Mouse (Mus musculus) urinary bladder, postnatal 14 days (tissue): ENCODE measurements around the gene Spata20.
A peak's percentile ranks its signal among the peaks of the same experiment; 100 is the strongest.

ENCODE experiments used
- DNase-seq: peaks from one replicate; pipeline ENCODE4 v3.0.0; 2021; ENCODE audit warnings: low spot score

Gene Spata20

GRCm38 (mm10) chr11:94486001-94486400 is at the start of gene Spata20:
Gene Spata20, minus strand, starts transcription at chr11:94486179.
- peak; percentile 88 for DNase-seq

GRCm38 (mm10) chr11:94533171-94533570 is 47.2 kb upstream of the Spata20 start:
- DNase-seq = no peak

GRCm38 (mm10) chr11:94528879-94529278 is 42.9 kb upstream of the Spata20 start:
- no peak for DNase-seq

GRCm38 (mm10) chr11:94526171-94526879 is 40.3 kb upstream of the Spata20 start:
- no peak for DNase-seq

- peak; percentile 60 for DNase-seq
Measured at GRCm38 (mm10) chr11:94521219-94521843, 35.4 kb upstream of the Spata20 start, which contains the start of gene Mycbpap. Gene Mycbpap, minus strand, starts transcription at chr11:94521742.

- no peak for DNase-seq
Measured at GRCm38 (mm10) chr11:94513452-94513851, 27.5 kb upstream of the Spata20 start.

GRCm38 (mm10) chr11:94508976-94509375 is 23.0 kb upstream of the Spata20 start:
- DNase-seq = peak; percentile 43

GRCm38 (mm10) chr11:94501482-94501881 is 15.5 kb upstream of the Spata20 start:
- DNase-seq = no peak

- no peak for DNase-seq
Measured at GRCm38 (mm10) chr11:94500362-94500761, 14.4 kb upstream of the Spata20 start.

- peak; percentile 87 for DNase-seq
Measured at GRCm38 (mm10) chr11:94499661-94500152, 13.7 kb upstream of the Spata20 start, which contains the start of gene Epn3. Gene Epn3, minus strand, starts transcription at chr11:94499974.

- no peak for DNase-seq
Measured at GRCm38 (mm10) chr11:94499035-94499434, 13.1 kb upstream of the Spata20 start.

GRCm38 (mm10) chr11:94498093-94498996 is 12.4 kb upstream of the Spata20 start:
- peak; percentile 85 for DNase-seq

- no peak for DNase-seq
Measured at GRCm38 (mm10) chr11:94495415-94495814, 9.4 kb upstream of the Spata20 start.

- DNase-seq = no peak
Measured at GRCm38 (mm10) chr11:94491749-94492099, 5.7 kb upstream of the Spata20 start.

- DNase-seq = no peak
Measured at GRCm38 (mm10) chr11:94491035-94491748, 5.2 kb upstream of the Spata20 start.

- no peak for DNase-seq
Measured at GRCm38 (mm10) chr11:94489745-94490144, 3.8 kb upstream of the Spata20 start.

- peak; percentile 45 for DNase-seq
Measured at GRCm38 (mm10) chr11:94488767-94489533, 3.0 kb upstream of the Spata20 start.

GRCm38 (mm10) chr11:94485223-94485622 is 756 bp downstream of the Spata20 start:
- DNase-seq = no peak

- DNase-seq = no peak
Measured at GRCm38 (mm10) chr11:94484636-94485035, 1.3 kb downstream of the Spata20 start.

GRCm38 (mm10) chr11:94483921-94484320 is 2.1 kb downstream of the Spata20 start:
- DNase-seq = no peak

- no peak for DNase-seq
Measured at GRCm38 (mm10) chr11:94483436-94483835, 2.5 kb downstream of the Spata20 start.
